Mouse (Mus musculus) retina, postnatal 1 day (tissue): Measurements from ENCODE around the gene Ston2.
"Not testable (repeated sequence)": the region's sequence is repeated elsewhere in the genome, so short reads cannot be mapped to it uniquely, and the experiment has no call there.

Source experiments
- DNase-seq: peaks from one replicate; pipeline ENCODE4 v3.0.0-alpha.2; 2012

The Ston2 gene

GRCm38 (mm10) chr12:91748241-91748865 lies 39.8 kb downstream of the Ston2 start:
- DNase-seq: no peak

- DNase-seq: not testable (repeated sequence)
Measured at GRCm38 (mm10) chr12:91746839-91747238, 41.3 kb downstream of the Ston2 start.

GRCm38 (mm10) chr12:91745758-91746290 lies 42.4 kb downstream of the Ston2 start:
- DNase-seq: peak; percentile 75

- DNase-seq: no peak
Measured at GRCm38 (mm10) chr12:91744091-91744490, 44.1 kb downstream of the Ston2 start.

- DNase-seq: no peak
Measured at GRCm38 (mm10) chr12:91742916-91743315, 45.3 kb downstream of the Ston2 start.

GRCm38 (mm10) chr12:91738381-91738780 lies 49.8 kb downstream of the Ston2 start:
- DNase-seq: no peak

- no peak for DNase-seq
Measured at GRCm38 (mm10) chr12:91736221-91736980, 51.8 kb downstream of the Ston2 start.

- no peak for DNase-seq
Measured at GRCm38 (mm10) chr12:91734246-91735027, 53.8 kb downstream of the Ston2 start.

- DNase-seq: peak; percentile 53
Measured at GRCm38 (mm10) chr12:91732729-91733448, 55.3 kb downstream of the Ston2 start.

GRCm38 (mm10) chr12:91726202-91726601 lies 62.0 kb downstream of the Ston2 start:
- no peak for DNase-seq

- DNase-seq: no peak
Measured at GRCm38 (mm10) chr12:91723912-91724311, 64.3 kb downstream of the Ston2 start.

GRCm38 (mm10) chr12:91719134-91719533 lies 69.1 kb downstream of the Ston2 start:
- DNase-seq: no peak

- no peak for DNase-seq
Measured at GRCm38 (mm10) chr12:91715686-91716085, 72.5 kb downstream of the Ston2 start.

- DNase-seq: no peak
Measured at GRCm38 (mm10) chr12:91713358-91713757, 74.8 kb downstream of the Ston2 start.

- DNase-seq: no peak
Measured at GRCm38 (mm10) chr12:91711655-91712054, 76.5 kb downstream of the Ston2 start.

- DNase-seq: peak; percentile 58
Measured at GRCm38 (mm10) chr12:91710876-91711275, 77.3 kb downstream of the Ston2 start.

- DNase-seq: no peak
Measured at GRCm38 (mm10) chr12:91709634-91710033, 78.6 kb downstream of the Ston2 start.

- no peak for DNase-seq
Measured at GRCm38 (mm10) chr12:91709232-91709631, 79.0 kb downstream of the Ston2 start.

GRCm38 (mm10) chr12:91707807-91708206 lies 80.4 kb downstream of the Ston2 start:
- peak; percentile 50 for DNase-seq

- no peak for DNase-seq
Measured at GRCm38 (mm10) chr12:91703533-91703932, 84.7 kb downstream of the Ston2 start.

GRCm38 (mm10) chr12:91702829-91703228 lies 85.4 kb downstream of the Ston2 start:
- DNase-seq: no peak

GRCm38 (mm10) chr12:91699451-91700141 lies 88.6 kb downstream of the Ston2 start:
- DNase-seq: no peak
